Mouse (Mus musculus): ENCODE measurements around the gene Tdpoz4.
"Not testable (repeated sequence)": the region's sequence is repeated elsewhere in the genome, so short reads cannot be mapped to it uniquely, and the experiment has no call there.

Tdpoz4 gene

DNA sequence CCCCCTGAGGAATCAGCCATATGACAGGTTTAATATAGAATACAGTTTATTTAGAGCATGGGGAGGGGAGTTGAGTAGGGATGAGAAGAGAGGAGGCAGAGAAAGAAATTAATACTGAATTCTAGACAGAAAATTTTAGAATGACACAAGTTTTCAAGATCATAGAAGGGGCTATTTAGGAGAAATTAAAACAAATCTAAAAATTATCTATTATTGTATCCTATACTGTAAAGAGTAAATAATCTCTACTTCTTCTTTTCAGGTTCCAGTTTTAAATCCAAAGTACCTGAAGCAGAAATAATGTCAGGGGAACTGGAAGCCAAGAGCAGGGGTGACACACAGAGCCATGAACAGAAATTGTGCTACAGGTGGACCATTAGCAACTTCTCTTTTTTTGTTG is at the start of gene Tdpoz4:
Gene Tdpoz4 (plus strand): TSS at position 301 of the 400 bp plus-strand sequence.
- DNase-seq (ENCODE audit: low read depth, low spot score), result not testable (repeated sequence)

DNA sequence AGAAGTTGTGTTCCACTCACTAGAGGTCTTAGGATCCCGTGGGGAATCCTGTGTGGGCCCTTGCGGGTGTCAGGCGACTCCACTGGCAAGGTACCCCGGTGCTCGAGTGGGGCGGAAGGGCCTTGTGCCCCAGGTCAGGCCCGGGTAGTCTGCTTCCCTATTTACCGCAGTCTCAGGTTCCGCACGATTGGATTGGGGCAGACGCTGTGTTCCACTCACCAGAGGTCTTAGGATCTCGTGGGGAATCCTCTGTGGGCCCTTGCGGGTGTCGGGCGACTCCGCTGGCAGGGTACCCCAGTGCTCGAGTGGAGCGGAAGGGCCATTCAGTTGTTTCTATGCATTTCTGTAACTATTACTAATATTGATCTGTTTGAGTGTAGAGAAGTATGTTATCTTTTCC is 42.2 kb upstream of the Tdpoz4 start:
- DNase-seq (ENCODE audit: low read depth, low spot score), result not testable (repeated sequence)

DNA sequence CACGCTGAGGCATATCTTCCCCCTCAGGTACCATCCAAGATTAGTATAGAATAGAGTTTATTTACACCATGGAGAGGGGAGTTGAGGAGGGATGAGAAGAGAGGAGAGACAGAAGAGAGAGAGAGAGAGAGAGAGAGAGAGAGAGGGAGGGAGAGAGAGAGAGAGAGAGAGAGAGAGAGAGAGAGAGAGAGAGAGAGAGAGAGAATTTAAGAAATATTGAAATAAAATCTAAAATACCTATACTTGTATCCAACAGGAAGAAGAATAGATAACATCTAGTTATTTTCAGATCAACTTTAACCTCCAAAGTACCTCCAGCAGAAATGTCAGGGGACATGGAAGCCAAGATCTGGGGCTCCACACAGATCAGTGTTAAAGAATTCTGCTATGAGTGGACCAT is 23.5 kb upstream of the Tdpoz4 start, which contains the start of gene Gm5773:
Gene Gm5773 (plus strand): TSS at position 301 of the 400 bp plus-strand sequence.
- not testable (repeated sequence) for DNase-seq (ENCODE audit: low read depth, low spot score)

DNA sequence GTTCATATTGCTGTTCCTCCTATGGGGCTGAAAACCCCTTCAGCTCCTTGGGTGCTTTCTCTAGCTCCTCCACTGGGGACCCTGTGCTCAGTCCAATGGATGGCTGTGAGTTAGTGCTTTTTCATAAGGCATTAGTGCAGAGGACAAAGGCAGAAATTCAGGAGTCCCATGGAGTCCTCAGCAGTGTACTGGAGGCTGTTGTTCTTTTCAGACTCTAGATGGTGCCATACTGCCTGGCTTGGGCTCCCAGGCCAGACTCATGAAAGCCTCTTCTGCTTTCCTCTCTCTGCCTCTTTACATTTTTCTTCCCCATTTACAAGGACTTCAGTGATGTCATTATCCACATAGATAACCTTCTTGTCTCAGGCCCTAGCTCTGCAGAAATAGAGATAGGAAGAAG is 17.1 kb downstream of the Tdpoz4 start:
- DNase-seq (ENCODE audit: low read depth, low spot score), result not testable (repeated sequence)

DNA sequence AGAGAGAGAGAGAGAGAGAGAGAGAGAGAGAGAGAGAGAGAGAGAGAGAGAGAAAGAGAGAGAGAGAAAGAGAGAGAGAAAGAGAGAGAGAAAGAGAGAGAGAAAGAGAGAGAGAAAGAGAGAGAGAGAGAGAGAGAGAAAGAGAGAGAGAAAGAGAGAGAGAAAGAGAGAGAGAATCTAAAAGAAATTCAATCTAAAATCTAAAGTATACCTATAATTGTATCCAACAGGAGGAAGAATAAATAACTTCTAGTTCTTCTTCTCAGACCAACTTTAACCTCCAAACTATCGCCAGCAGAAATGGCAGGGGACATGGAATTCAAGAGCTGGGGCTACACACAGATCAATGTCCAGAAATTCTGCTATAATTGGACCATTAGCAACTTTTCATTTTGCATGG is 29.5 kb downstream of the Tdpoz4 start, which contains the start of gene Tdpoz3:
Gene Tdpoz3 (plus strand): TSS at position 301 of the 400 bp plus-strand sequence.
- DNase-seq (ENCODE audit: low read depth, low spot score), result not testable (repeated sequence)
